Mouse (Mus musculus) thymus, adult 18-20 months (tissue): ENCODE results near the gene Gm29564.
"Not testable (repeated sequence)": the region's sequence is repeated elsewhere in the genome, so short reads cannot be mapped to it uniquely, and the experiment has no call there.

Experiments used
- DNase-seq, 2 experiments: peaks; one replicate each; pipeline ENCODE4 v3.0.0; 2022; ENCODE audit warnings: mixed read lengths in 2 of 2

The Gm29564 gene

DNA sequence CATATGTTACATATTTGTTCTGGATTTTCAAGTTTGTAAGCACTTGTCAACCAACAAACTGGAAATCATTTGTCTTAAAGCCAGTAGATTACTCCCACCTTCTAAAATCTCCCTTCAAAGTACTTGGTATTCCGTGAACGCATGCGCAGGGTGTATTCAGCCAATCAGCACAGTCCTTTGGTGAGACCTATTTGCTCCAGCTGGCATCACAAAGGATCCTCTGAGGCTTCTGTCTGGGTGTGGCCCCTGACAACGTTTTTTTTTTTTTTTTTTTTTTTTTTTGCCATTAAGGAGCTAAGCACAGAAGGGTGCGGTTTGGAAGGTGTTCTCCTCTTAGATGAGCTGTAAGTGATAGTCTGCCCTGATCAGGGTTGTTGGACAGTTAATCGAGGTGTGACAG is at the start of gene Gm29564:
Gene Gm29564, plus strand, starts transcription at position 301 of the 400 bp plus-strand sequence.
- not testable (repeated sequence) for DNase-seq
